Mouse (Mus musculus): ENCODE measurements around the gene Arhgef1.

The Arhgef1 gene

DNA sequence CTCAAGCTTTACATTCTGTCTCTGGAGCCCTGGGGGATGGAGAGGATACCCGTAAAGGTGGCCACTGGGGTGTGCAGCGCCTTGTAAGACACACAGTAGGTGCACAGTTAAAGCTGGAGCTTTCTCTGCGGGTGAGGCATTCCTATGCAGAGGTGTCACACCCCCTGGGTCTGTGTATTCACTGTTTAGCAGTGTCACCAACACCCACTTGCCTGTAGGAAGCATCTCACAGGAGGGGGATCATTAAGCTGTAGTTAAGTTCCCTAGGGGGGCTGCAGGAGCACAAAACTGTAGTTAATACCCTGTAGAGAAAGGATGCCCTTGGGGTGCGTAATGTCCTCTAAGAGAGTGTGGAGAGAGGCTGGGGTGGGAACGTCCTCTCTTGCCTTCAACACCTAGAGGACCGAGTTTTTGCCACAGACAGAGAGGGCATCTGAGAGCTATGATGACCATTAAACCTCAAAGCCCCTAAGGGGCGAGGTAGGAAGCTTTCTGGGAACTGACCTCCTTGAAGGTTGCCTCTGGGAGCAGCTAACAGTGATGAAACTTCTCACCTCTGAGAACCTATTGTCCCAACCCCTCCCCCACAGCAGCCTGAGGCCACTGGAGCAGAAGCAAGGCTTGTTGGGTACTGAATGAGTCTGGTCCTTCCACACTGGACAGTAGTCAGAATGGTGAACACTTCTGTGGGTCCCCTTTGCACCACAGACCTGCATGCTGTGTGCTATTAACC is 44.8 kb downstream of the Arhgef1 start:
- no peak for DNase-seq

DNA sequence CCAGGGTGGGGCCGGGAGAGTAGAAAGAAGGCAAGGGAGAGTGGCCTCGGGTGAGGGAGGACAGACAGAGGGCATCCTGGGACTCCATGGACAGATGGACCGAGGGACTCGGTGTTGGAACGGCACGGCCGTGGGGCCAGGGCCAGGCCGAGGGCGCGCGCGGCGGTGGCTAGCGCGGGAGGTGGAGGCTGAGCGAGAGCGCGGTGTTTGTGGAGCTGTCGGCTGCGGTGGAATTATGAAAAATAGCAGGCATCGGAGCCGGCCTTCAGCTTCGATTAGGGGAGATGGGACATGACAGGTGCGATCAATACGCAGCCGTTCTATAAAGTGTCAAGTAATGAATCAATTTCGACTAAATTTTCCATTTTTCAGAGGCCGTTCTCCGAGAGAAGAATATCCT is 46.1 kb downstream of the Arhgef1 start:
- no peak for DNase-seq

DNA sequence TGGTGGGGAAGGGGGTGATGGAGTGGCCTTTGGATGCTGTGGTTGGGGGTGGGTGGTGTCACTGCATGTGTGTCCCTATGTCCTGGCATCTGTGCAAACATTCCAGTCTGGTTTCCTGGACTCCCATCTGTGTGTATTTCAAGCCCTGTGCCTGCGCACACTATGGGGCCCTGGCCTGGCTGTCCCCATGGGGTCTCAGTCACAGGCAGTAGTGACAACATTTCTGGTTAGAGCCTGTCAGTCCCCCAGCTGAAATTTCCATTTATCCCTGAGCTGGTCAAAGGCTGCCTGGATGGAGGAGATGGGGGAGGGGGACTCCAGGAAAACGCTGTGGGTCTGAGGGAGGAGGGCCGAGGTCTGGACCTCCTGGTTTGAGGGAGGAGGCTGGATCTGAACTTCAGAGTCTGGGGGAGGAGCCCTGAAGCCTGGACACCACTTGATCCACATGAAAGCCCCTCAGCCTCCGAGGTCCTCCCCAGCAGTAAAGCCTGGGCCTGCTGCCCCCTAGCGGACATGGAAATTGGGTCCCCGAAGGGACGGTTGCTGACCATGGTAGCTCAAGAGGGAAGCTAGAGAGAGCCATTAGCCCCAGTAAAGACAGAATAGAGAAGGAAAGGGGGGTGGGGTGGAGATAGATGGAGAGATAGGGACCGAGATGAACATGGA is 47.4 kb downstream of the Arhgef1 start:
- DNase-seq = peak; percentile 91

DNA sequence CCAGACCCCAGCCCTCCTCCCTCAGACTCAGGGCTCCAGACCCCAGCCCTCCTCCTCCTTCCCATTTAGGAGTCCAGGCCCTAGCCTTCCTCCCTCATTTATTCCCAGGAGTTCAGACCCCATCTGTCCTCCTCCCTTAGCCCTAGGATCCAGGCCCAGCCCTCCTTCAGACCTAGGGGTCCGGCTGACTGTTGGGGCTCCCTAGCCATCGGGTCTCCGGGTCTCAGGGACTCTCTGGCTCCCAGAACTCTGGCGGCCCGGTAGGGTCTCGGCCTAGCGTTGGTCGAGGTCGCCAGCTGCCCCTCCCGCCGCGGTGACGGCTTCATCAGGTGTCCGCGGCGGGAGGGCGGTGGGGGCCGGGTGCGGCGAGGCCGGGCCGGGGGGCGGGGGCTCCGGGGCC is 51.3 kb downstream of the Arhgef1 start:
- DNase-seq = no peak

DNA sequence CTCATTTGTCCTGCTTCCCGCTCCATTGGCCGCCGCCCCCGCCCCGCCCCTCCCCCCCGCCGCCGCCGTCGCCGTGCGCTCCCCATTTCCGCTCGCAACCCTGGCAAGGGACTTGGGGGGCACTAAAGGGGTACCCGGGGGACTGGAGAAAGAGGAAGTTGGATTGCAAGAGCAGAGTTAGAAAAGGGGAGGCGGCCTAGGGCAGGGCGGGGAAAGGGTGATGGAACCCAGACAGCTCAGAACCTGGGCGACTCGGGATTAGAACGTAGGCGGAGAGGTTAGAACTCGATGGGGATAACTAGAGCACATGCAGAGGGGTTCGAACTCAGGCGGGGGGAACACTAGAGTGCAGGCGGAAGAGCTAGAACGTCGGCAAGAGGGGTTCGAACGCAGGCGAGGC is 51.7 kb downstream of the Arhgef1 start:
- DNase-seq = peak; percentile 76 to 81

- no peak for DNase-seq
Measured at GRCm38 (mm10) chr7:24955226-24955625, 52.5 kb downstream of the Arhgef1 start.

DNA sequence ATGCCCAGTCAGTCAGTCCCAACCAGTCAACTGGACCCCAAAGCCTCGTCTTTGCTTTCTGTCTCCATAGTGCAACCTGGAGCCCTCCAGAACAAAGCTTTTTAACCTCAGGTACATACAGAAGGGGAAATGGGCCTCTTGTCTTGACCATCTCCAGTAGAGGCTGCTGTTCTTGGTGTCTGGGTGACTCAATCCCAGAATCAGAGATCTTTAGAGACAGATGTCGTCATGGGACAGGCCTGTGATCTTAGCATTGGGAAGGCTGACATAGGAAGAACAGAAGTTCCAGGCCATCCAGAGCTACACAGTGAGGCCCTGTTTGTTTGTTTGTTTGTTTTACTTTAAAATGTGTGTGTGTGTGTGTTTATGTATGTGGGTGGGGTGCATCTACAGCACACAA is 61.6 kb downstream of the Arhgef1 start:
- no peak for DNase-seq

- DNase-seq = peak; percentile 90
Measured at GRCm38 (mm10) chr7:24964897-24965535, 62.3 kb downstream of the Arhgef1 start.

- DNase-seq = no peak
Measured at GRCm38 (mm10) chr7:24967966-24968365, 65.3 kb downstream of the Arhgef1 start.

- DNase-seq = no peak
Measured at GRCm38 (mm10) chr7:24968463-24968862, 65.8 kb downstream of the Arhgef1 start.

GRCm38 (mm10) chr7:24969805-24970204 is 67.1 kb downstream of the Arhgef1 start:
- no peak for DNase-seq

DNA sequence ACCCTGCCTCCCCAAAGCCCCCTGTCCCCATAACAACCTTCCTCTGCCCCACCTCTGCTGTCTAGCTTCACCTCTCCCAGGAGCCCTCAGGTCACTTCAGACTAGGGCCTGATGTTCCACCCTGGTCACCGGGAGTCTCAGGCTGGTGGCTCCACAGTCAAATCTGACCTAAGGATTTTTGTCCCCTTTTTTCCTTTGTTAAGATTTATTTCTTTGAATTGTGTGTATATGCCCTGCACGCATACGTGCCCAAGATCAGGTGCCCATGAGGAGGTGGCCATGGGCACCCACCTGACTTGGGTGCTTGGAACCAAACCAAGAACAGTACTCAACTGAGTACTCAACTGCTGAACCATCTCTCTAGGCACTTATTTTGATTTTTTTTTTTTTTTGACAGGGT is 67.6 kb downstream of the Arhgef1 start:
- no peak for DNase-seq

DNA sequence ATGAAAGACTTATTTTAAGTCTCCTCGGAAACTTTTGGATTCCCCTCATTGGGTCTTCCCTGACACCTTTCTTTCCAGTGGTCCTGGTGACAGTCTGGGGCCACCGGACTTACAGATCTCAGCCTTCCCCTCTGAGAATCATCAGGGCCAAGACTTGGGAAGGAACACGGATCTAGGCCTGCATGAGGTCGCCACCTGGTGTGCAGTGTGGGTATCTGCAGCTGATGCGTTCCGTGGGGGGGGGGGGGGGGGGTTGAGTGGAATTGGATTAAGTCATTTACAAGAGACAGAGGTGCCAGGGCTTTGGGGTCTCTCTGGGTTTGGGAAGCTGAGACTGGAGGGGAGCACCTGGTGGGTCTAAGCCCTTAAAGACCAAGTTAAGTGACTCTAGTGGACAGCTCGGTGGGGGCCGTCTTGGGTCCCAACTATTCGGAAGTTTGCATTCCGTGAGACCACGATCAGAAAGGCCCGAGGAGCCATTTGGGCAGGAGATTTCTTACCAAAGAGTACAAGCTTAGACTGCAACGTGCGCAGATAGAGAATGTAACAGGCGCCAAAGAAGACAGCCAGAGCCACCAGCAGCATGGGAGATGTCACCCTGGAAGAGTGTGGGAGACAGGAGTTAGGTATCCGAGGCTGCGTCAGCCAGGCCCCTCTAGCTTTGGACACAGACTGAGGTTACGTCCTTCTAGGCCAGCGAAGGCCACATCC is 68.7 kb downstream of the Arhgef1 start:
- DNase-seq = peak; percentile 57

DNA sequence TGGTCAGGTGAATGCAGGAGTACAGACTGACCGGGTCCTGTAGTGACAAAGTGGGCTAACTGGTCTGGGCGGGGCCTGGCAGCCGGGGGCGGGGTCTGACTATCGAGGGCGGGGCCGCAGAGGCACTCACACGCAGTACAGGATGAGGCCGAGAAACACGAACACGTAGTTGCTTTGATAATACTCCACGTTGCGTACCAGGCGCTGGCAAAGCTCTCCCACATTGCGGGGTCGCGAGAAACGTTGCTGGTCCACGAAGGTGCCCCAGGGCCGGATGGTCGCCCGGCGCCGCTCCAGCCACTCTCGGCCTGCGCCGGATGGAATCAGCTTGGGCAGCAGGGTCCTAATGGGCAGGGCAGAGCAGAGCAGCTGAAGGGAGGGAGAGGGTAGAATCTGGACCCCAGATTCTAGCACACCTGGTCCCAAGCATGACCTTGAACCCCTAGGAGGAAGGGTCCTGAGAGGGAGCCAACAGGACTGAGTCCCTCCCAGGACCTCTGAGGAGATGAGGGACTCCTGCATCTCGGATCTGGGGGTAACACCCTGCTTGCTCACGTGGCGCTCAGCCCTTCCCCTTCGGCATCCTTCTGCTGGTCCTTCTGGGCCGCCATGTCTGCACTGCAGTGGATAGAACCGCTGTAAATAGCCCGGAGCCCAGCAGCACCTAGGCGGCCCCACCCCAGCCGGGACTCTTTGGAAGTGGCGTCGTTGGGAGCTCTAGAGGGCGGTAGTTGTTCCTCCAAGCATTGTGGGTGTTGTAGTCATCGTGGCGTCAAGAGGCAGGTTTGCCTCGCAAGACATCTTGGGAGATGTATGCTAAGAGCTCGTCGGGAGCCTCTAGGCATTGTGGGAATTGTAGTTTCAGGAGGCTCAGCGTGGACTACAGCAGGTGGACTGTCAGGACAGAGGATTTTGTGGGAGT is 69.5 kb downstream of the Arhgef1 start, which contains the start of gene Rabac1:
Gene Rabac1 (minus strand): TSS at position 783 of the 922 bp plus-strand sequence.
- peak; percentile 86 to 88 for DNase-seq

DNA sequence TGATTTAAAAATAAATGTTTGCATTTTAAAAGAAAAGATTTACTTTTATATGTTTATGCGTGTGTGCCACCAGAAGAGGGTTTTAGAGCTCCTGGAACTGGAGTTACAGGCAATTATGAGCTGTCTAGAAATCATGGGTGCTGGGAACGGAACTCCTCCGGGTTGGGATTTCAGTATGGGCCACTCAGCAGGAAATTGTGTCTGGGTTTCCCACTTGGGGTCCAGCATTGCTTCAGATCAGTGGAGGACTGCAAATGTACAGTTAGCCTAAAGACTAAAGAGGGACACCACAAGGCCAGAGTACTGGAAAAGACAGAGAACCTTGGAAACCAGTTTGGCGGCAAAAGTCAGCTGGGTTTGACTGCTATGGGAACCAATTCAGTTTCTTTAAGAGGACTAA is 70.5 kb downstream of the Arhgef1 start:
- no peak for DNase-seq

- no peak for DNase-seq
Measured at GRCm38 (mm10) chr7:24973902-24974301, 71.2 kb downstream of the Arhgef1 start.

- peak; percentile 66 to 67 for DNase-seq
Measured at GRCm38 (mm10) chr7:24974893-24975595, 72.3 kb downstream of the Arhgef1 start.

Measured in B cell, adult 2 months (primary cell).